Mouse (Mus musculus): Measurements from ENCODE around the gene Aatk. TPM values are rescaled to one million over a fixed set of nuclear protein-coding genes. Genes with fewer than 3 reads are reported as not detected.

Gene Aatk
- polyA plus RNA-seq, 1 experiment from 2014 or later: 1.3 TPM

DNA sequence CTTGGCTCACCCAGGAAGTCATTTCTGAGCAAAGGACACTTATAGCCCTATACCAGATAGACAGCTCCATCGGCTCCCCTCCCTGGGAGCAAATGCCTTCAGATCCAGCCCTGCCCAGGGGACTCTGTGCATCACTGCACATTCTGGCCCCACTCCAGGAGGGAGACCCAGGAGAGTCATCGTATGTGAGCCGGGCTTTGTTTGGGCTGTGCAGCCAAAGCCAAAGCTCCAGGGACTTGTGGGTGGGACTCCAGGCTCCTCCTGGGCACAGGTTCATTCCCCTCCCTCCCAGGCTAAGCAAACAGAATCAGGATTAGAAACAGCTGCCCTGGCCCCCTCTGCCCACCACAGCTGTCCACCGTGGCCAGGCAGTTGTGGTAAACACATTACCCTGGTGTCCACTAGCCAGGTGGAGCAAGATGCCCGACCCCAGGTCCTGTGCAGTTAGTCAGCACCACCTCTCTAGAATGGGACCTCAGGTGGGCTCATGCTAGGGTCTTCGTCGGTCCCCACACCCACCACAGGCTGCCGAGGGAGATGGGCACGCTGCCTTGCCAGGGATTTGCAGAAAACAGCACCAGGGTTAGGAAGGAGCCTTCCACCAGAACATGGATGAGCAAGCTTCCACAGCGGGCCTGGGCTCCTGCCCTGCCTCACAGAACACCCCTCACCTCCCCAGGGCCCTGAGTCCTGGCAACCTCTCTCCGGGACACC lies 971 bp downstream of the Aatk start:
- Histone ChIP-seq H3K27ac (ENCODE audit: low read depth, low read length) (no peak overlapping the region), H3K27me3 (ENCODE audit: control insufficient read depth, insufficient read depth, low read length) (peaks cover 24% of the 10 kb centered on the region; the same call in 1 of the 2 replicates), H3K4me3 (ENCODE audit: low read depth, low read length) (peak overlapping the region; percentile 62), H3K4me2 (peak overlapping the region; percentile 97), H3K36me3 (ENCODE audit: control insufficient read depth, insufficient read depth, low read length) (no peaks in the 10 kb centered on the region), H3K4me1 (ENCODE audit: control insufficient read depth, insufficient read depth, low read length) (peaks cover 19% of the 10 kb centered on the region), H3K9me3 (ENCODE audit: control insufficient read depth, low read length) (no peaks in the 10 kb centered on the region), H3K9ac (ENCODE audit: low read length) (peak overlapping the region; percentile 78)
- 49% methylated on average over 11 of the region's 11 CpGs for WGBS
- peak; percentile 91 for DNase-seq (ENCODE audit: low spot score, missing footprints)
- ATAC-seq (ENCODE audit: low FRiP score): no peak

DNA sequence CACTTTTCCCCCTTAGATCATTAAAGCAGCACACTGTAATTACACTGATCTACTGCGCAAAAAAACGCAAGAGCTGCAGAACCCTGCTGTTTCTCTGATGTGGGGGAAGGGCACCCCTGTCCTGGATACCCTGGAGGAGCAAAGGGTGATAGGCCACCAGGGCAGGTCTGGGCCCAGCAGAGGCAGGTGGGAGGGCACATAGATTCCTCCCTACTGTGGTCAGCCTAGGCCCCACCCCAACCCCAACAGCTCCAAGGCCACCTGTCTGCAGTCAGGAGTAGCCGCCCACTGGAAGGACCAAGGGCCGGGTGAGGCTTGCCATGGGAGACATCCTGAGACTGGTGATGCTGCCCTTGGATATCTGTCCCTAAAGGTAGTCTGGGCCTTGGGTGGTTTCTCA lies 1.6 kb downstream of the Aatk start:
- 67% methylated on average over 4 of the region's 4 CpGs for WGBS
- Histone ChIP-seq H3K27ac (ENCODE audit: low read depth, low read length) (no peak overlapping the region), H3K4me2 (no peak overlapping the region), H3K4me1 (ENCODE audit: control insufficient read depth, insufficient read depth, low read length) (peaks cover 19% of the 10 kb centered on the region), H3K4me3 (ENCODE audit: low read depth, low read length) (no peak overlapping the region), H3K9ac (ENCODE audit: low read length) (no peak overlapping the region), H3K27me3 (ENCODE audit: control insufficient read depth, insufficient read depth, low read length) (peaks cover 24% of the 10 kb centered on the region; the same call in 1 of the 2 replicates), H3K9me3 (ENCODE audit: control insufficient read depth, low read length) (no peaks in the 10 kb centered on the region), H3K36me3 (ENCODE audit: control insufficient read depth, insufficient read depth, low read length) (no peaks in the 10 kb centered on the region)
- ATAC-seq (ENCODE audit: low FRiP score) (no peak), DNase-seq (ENCODE audit: low spot score, missing footprints) (no peak)

DNA sequence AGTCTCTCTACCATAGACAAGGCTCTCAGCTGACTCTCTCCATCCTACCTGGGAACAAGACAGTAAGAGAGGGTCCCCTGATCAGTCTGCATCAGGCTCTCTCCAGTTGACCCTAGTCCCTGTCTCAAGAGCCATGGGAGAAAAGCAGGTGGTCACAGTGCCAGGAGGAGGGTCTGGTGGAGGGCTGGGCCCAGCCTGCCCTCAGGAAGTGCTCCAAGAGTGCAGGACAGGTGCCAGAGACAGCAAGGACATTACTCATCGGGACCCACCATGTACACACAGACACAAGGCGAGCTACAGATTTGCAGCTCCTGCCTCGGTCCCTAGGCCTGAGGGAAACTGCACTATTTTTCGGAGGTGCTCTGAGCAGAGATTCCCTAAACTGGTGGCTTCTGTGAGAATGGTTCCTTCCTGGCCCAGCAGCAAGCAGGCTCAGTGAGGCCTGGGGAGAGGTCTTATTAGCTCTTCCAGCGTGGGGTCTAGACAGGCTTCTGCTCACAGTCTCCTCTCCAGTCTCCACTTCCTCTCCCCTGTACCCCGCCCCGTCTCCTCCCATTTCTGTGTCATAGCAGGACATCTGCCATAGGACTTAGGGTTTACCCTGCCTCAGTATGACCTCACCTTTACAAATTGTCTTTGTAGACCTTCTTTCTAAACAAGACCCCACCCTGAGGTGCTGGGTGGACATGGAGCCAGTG lies 4.7 kb downstream of the Aatk start:
- DNase-seq (ENCODE audit: low spot score, missing footprints) (no peak), ATAC-seq (ENCODE audit: low FRiP score) (no peak)
- Histone ChIP-seq H3K27me3 (ENCODE audit: control insufficient read depth, insufficient read depth, low read length) (peaks cover 6% of the 10 kb centered on the region; the same call in 1 of the 2 replicates), H3K4me1 (ENCODE audit: control insufficient read depth, insufficient read depth, low read length) (peaks cover 6% of the 10 kb centered on the region), H3K9me3 (ENCODE audit: control insufficient read depth, low read length) (no peaks in the 10 kb centered on the region), H3K4me2 (no peak overlapping the region), H3K4me3 (ENCODE audit: low read depth, low read length) (no peak overlapping the region), H3K27ac (ENCODE audit: low read depth, low read length) (no peak overlapping the region), H3K36me3 (ENCODE audit: control insufficient read depth, insufficient read depth, low read length) (no peaks in the 10 kb centered on the region), H3K9ac (ENCODE audit: low read length) (no peak overlapping the region)
- 74% methylated on average over 7 of the region's 7 CpGs for WGBS

DNA sequence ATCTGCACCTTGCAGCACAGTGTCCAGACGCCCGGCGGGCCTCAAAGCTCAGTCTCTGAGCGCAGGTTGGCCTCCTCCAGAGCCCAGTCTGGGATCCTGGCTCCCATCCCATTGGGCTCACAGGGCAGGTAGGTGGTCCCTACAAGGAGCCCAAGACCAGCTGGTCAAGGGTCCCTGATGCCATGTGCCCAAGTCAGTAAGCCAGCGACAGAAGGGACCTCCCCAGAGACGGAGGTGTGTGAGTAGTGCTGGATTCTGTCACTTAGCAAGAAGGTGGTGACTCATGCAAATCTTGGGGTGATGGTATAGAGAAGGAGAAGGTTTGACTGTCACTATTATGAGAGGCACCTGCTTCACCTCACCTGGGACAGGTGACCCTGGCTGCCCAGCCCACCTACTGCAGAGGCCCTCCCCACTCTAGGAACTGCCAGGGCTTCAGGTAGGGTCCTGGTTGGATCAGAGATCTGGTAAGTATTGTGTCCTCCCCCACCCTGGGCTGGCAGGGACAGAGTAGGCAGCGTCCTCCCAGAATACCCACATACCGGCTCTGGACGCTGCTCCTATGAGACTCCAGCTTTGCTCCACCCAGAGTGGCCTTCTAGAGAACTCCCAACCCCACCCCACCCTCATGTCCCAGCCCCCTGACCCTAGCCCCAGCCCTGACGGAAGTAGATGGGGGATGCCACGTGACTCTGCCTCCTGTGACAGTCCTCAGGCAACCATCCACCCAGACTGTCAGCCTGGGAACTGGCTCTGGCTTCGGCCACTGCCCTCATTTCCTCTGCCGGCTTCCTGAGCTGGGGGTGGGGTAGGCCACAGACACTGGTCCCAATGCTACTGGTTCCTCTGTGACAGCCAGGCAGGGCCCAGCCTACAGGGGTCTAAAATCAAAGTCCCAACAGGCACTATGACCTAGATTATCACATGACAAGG lies 5.5 kb downstream of the Aatk start:
- peaks cover 6% of the 10 kb centered on the region; the same call in 1 of the 2 replicates for H3K27me3 ChIP-seq (ENCODE audit: control insufficient read depth, insufficient read depth, low read length)
- DNase-seq (ENCODE audit: low spot score, missing footprints) (no peak), ATAC-seq (ENCODE audit: low FRiP score) (no peak)
- H3K27ac ChIP-seq (ENCODE audit: low read depth, low read length): no peak overlapping the region
- H3K36me3 ChIP-seq (ENCODE audit: control insufficient read depth, insufficient read depth, low read length): no peaks in the 10 kb centered on the region
- WGBS: 68% methylated on average over 11 of the region's 13 CpGs
- H3K4me1 ChIP-seq (ENCODE audit: control insufficient read depth, insufficient read depth, low read length): peaks cover 5% of the 10 kb centered on the region
- H3K9me3 ChIP-seq (ENCODE audit: control insufficient read depth, low read length): no peaks in the 10 kb centered on the region
- no peak overlapping the region for H3K4me2 ChIP-seq
- H3K9ac ChIP-seq (ENCODE audit: low read length): no peak overlapping the region
- no peak overlapping the region for H3K4me3 ChIP-seq (ENCODE audit: low read depth, low read length)

DNA sequence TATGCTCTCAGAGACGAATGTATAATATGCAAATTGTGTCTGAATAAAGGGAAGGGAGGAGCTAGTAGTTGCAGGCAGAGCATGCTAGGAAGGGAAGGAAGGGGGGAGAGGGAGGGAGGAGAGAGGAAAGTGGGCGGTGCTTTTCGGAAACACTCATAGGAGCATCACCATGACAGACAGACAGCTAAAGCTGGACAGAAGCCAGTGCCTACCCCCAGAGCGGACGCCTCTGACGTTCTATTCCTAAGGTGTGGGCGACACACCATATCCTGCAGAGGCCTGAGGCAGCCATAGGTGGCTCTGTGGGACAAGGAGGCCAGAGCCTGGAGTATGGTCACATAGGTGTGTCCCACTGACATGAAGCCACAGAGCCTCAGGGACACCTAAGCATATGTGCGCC lies 6.5 kb downstream of the Aatk start:
- no peak for ATAC-seq (ENCODE audit: low FRiP score)
- 82% methylated on average over 8 of the region's 8 CpGs for WGBS

DNA sequence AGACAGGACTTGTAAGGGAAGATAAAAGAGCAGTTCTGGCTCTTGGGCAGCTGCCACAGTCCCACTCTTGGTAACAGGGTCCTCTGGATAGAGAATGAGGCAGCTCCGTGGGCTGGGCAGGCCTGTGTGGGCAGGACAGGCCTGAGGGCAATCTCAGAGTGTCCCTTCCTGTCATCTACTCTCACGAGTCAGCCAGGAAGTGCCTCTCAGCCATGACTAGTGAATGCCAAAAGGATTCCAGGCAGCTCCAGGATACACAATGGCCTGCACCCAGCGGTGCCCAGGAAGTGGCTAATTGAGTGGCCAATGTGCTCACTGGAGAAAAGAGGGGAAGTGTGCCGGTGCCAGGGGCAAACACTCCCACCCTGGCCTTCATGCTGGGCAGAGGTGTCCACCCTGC lies 7.4 kb downstream of the Aatk start:
- no peak overlapping the region for H3K27ac ChIP-seq (ENCODE audit: low read depth, low read length)
- no peaks in the 10 kb centered on the region for H3K36me3 ChIP-seq (ENCODE audit: control insufficient read depth, insufficient read depth, low read length)
- no peak overlapping the region for H3K4me2 ChIP-seq
- no peak for DNase-seq (ENCODE audit: low spot score, missing footprints)
- WGBS: 58% methylated on average over 4 of the region's 4 CpGs
- H3K4me3 ChIP-seq (ENCODE audit: low read depth, low read length): no peak overlapping the region
- no peak overlapping the region for H3K9ac ChIP-seq (ENCODE audit: low read length)
- no peaks in the 10 kb centered on the region for H3K27me3 ChIP-seq (ENCODE audit: control insufficient read depth, insufficient read depth, low read length)
- no peaks in the 10 kb centered on the region for H3K9me3 ChIP-seq (ENCODE audit: control insufficient read depth, low read length)
- ATAC-seq (ENCODE audit: low FRiP score): no peak
- no peaks in the 10 kb centered on the region for H3K4me1 ChIP-seq (ENCODE audit: control insufficient read depth, insufficient read depth, low read length)

More for the DNA sequence above, 6.5 kb downstream of the Aatk start:
- Histone ChIP-seq H3K9ac (ENCODE audit: low read length) (no peak overlapping the region), H3K4me1 (ENCODE audit: control insufficient read depth, insufficient read depth, low read length) (no peaks in the 10 kb centered on the region), H3K4me2 (no peak overlapping the region), H3K27ac (ENCODE audit: low read depth, low read length) (no peak overlapping the region), H3K9me3 (ENCODE audit: control insufficient read depth, low read length) (no peaks in the 10 kb centered on the region), H3K27me3 (ENCODE audit: control insufficient read depth, insufficient read depth, low read length) (no peaks in the 10 kb centered on the region), H3K4me3 (ENCODE audit: low read depth, low read length) (no peak overlapping the region), H3K36me3 (ENCODE audit: control insufficient read depth, insufficient read depth, low read length) (no peaks in the 10 kb centered on the region)
- no peak for DNase-seq (ENCODE audit: low spot score, missing footprints)

DNA sequence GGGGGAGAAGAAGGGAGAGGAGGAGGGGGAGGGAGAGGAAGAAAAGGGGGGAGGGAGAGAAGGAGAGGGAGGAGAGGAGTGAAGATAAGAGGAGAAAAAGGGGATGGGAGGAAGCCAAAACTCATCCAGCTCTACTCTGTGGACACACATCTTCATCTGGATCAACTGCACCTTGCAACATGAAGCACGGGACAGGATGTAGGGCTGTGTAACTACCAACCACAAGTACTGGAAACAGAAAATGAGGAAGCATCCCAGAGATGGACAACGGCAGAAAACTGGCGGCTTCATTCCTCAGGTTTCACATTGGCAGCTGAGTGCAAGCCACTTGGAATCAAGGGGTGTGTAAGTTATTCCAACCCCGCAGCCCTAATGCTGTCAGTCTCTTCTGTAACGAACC lies 12.2 kb downstream of the Aatk start:
- peaks cover 2% of the 10 kb centered on the region; the same call in 1 of the 2 replicates for H3K4me1 ChIP-seq (ENCODE audit: control insufficient read depth, insufficient read depth, low read length)
- no peaks in the 10 kb centered on the region for H3K36me3 ChIP-seq (ENCODE audit: control insufficient read depth, insufficient read depth, low read length)
- ATAC-seq (ENCODE audit: low FRiP score) (no peak), DNase-seq (ENCODE audit: low spot score, missing footprints) (no peak)
- no peaks in the 10 kb centered on the region for H3K9me3 ChIP-seq (ENCODE audit: control insufficient read depth, low read length)
- WGBS: 83% methylated on average over 5 of the region's 5 CpGs
- H3K27me3 ChIP-seq (ENCODE audit: control insufficient read depth, insufficient read depth, low read length): no peaks in the 10 kb centered on the region; the same call in 1 of the 2 replicates
- no peak overlapping the region for H3K4me3 ChIP-seq (ENCODE audit: low read depth, low read length)
- H3K9ac ChIP-seq (ENCODE audit: low read length): no peak overlapping the region
- H3K27ac ChIP-seq (ENCODE audit: low read depth, low read length): no peak overlapping the region
- no peak overlapping the region for H3K4me2 ChIP-seq

DNA sequence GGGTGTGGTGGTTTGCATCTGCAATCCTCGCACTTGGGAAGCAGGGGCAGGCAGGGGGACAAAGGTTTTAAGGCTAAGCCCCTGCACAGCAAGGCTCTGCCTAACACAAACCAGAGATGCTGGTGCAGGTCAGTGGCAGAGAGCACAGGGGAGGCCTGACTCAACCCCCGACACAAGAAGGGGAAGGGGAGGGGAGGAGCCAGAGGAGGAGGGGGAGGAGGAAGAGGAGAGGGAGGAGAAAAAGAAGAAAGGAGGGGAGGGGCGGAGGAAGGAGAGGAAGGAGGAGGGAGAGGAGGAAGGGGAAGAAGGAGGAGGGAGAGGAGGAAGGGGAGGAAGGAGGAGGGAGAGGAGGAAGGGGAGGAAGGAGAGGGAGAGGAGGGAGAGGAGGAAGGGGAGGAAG lies 12.7 kb downstream of the Aatk start:
- H3K4me3 ChIP-seq (ENCODE audit: low read depth, low read length): no peak overlapping the region
- H3K27ac ChIP-seq (ENCODE audit: low read depth, low read length): no peak overlapping the region
- no peak overlapping the region for H3K9ac ChIP-seq (ENCODE audit: low read length)
- H3K9me3 ChIP-seq (ENCODE audit: control insufficient read depth, low read length): no peaks in the 10 kb centered on the region
- H3K27me3 ChIP-seq (ENCODE audit: control insufficient read depth, insufficient read depth, low read length): no peaks in the 10 kb centered on the region; the same call in 1 of the 2 replicates
- DNase-seq (ENCODE audit: low spot score, missing footprints): no peak
- no peak for ATAC-seq (ENCODE audit: low FRiP score)
- H3K36me3 ChIP-seq (ENCODE audit: control insufficient read depth, insufficient read depth, low read length): no peaks in the 10 kb centered on the region
- whole genome bisulfite sequencing: 26% methylated on average over 3 of the region's 3 CpGs
- peaks cover 5% of the 10 kb centered on the region; the same call in 1 of the 2 replicates for H3K4me1 ChIP-seq (ENCODE audit: control insufficient read depth, insufficient read depth, low read length)
- H3K4me2 ChIP-seq: no peak overlapping the region
